Mouse (Mus musculus): Measurements from ENCODE around the gene Slc12a8. TPM values are rescaled to one million over a fixed set of nuclear protein-coding genes. Genes with fewer than 3 reads are reported as not detected.

The Slc12a8 gene
- polyA plus RNA-seq, 1 experiment from 2014 or later = 0.93 TPM

- peaks cover 39% of the 10 kb centered on the region for H3K4me1 ChIP-seq
- H3K9me3 ChIP-seq = no peaks in the 10 kb centered on the region
- H3K9ac ChIP-seq = no peak overlapping the region
- WGBS = 73% methylated on average over 12 of the region's 12 CpGs
- no peak overlapping the region for H3K4me2 ChIP-seq (replicated peaks)
- no peak overlapping the region for H3K27ac ChIP-seq
- no peaks in the 10 kb centered on the region for H3K27me3 ChIP-seq
- no peak overlapping the region for H3K4me3 ChIP-seq
- no peak for ATAC-seq (ENCODE audit: low FRiP score, low read depth)
- no peaks in the 10 kb centered on the region for H3K36me3 ChIP-seq
Measured at GRCm38 (mm10) chr16:33698277-33698790, 181.2 kb downstream of the Slc12a8 start.

GRCm38 (mm10) chr16:33700584-33700983, 183.5 kb downstream of the Slc12a8 start:
- no peak overlapping the region for H3K27ac ChIP-seq
- peaks cover 57% of the 10 kb centered on the region for H3K4me1 ChIP-seq
- H3K27me3 ChIP-seq = no peaks in the 10 kb centered on the region
- H3K4me2 ChIP-seq (replicated peaks) = no peak overlapping the region
- no peaks in the 10 kb centered on the region for H3K9me3 ChIP-seq
- H3K9ac ChIP-seq = no peak overlapping the region
- ATAC-seq (ENCODE audit: low FRiP score, low read depth) = no peak
- H3K36me3 ChIP-seq = no peaks in the 10 kb centered on the region
- no peak overlapping the region for H3K4me3 ChIP-seq
- WGBS = 41% methylated on average over 5 of the region's 5 CpGs

GRCm38 (mm10) chr16:33701872-33702271, 184.7 kb downstream of the Slc12a8 start:
- Histone ChIP-seq H3K9me3 (no peaks in the 10 kb centered on the region), H3K27me3 (no peaks in the 10 kb centered on the region), H3K4me1 (peaks cover 48% of the 10 kb centered on the region), H3K27ac (no peak overlapping the region), H3K36me3 (no peaks in the 10 kb centered on the region; the same call in 1 of the 2 replicates), H3K4me3 (no peak overlapping the region), H3K4me2 (replicated peaks) (no peak overlapping the region), H3K9ac (no peak overlapping the region)
- no peak for ATAC-seq (ENCODE audit: low FRiP score, low read depth)
- WGBS = 77% methylated on average over 4 of the region's 4 CpGs

GRCm38 (mm10) chr16:33704289-33704688, 187.2 kb downstream of the Slc12a8 start:
- peaks cover 32% of the 10 kb centered on the region for H3K4me1 ChIP-seq
- H3K27me3 ChIP-seq = no peaks in the 10 kb centered on the region
- no peak for ATAC-seq (ENCODE audit: low FRiP score, low read depth)
- H3K9ac ChIP-seq = no peak overlapping the region
- H3K4me3 ChIP-seq = no peak overlapping the region
- no peak overlapping the region for H3K27ac ChIP-seq
- H3K4me2 ChIP-seq (replicated peaks) = no peak overlapping the region
- WGBS = 86% methylated on average over 9 of the region's 9 CpGs
- H3K36me3 ChIP-seq = no peaks in the 10 kb centered on the region; the same call in 1 of the 2 replicates
- no peaks in the 10 kb centered on the region for H3K9me3 ChIP-seq

GRCm38 (mm10) chr16:33705258-33705657, 188.1 kb downstream of the Slc12a8 start:
- no peaks in the 10 kb centered on the region for H3K9me3 ChIP-seq
- H3K27me3 ChIP-seq = no peaks in the 10 kb centered on the region
- H3K9ac ChIP-seq = no peak overlapping the region
- 7% methylated on average over 6 of the region's 6 CpGs for WGBS
- no peak overlapping the region for H3K4me2 ChIP-seq (replicated peaks)
- H3K36me3 ChIP-seq = peaks cover under 1% of the 10 kb centered on the region
- no peak overlapping the region for H3K27ac ChIP-seq
- H3K4me3 ChIP-seq = no peak overlapping the region
- ATAC-seq (ENCODE audit: low FRiP score, low read depth) = no peak
- H3K4me1 ChIP-seq = peaks cover 32% of the 10 kb centered on the region

- H3K27ac ChIP-seq = no peak overlapping the region
- H3K36me3 ChIP-seq = peaks cover 9% of the 10 kb centered on the region
- H3K4me1 ChIP-seq = peaks cover 24% of the 10 kb centered on the region
- H3K4me2 ChIP-seq (replicated peaks) = no peak overlapping the region
- WGBS = 95% methylated on average over 14 of the region's 14 CpGs
- H3K4me3 ChIP-seq = no peak overlapping the region
- no peak for ATAC-seq (ENCODE audit: low FRiP score, low read depth)
- H3K9me3 ChIP-seq = no peaks in the 10 kb centered on the region
- H3K27me3 ChIP-seq = no peaks in the 10 kb centered on the region
- no peak overlapping the region for H3K9ac ChIP-seq
Measured at GRCm38 (mm10) chr16:33706111-33706890, 189.2 kb downstream of the Slc12a8 start.

- Histone ChIP-seq H3K27ac (no peak overlapping the region), H3K9me3 (no peaks in the 10 kb centered on the region), H3K4me2 (replicated peaks) (no peak overlapping the region), H3K9ac (no peak overlapping the region), H3K27me3 (no peaks in the 10 kb centered on the region), H3K4me1 (peaks cover 17% of the 10 kb centered on the region), H3K36me3 (peaks cover 16% of the 10 kb centered on the region), H3K4me3 (no peak overlapping the region)
- 90% methylated on average over 10 of the region's 10 CpGs for WGBS
- no peak for ATAC-seq (ENCODE audit: low FRiP score, low read depth)
Measured at GRCm38 (mm10) chr16:33708031-33708430, 190.9 kb downstream of the Slc12a8 start.

- H3K9ac ChIP-seq = no peak overlapping the region
- no peak overlapping the region for H3K4me2 ChIP-seq (replicated peaks)
- 92% methylated on average over 12 of the region's 12 CpGs for WGBS
- H3K27ac ChIP-seq = no peak overlapping the region
- H3K9me3 ChIP-seq = no peaks in the 10 kb centered on the region
- no peak overlapping the region for H3K4me3 ChIP-seq
- no peaks in the 10 kb centered on the region for H3K27me3 ChIP-seq
- peaks cover 17% of the 10 kb centered on the region for H3K4me1 ChIP-seq
- peaks cover 19% of the 10 kb centered on the region for H3K36me3 ChIP-seq
- ATAC-seq (ENCODE audit: low FRiP score, low read depth) = no peak
Measured at GRCm38 (mm10) chr16:33708585-33709397, 191.7 kb downstream of the Slc12a8 start.

Other genes with a start within 250 kb of the Slc12a8 start
- gene Zfp148, start 136.5 kb upstream of the Slc12a8 start, polyA plus RNA-seq (2015; fragmentation: Nextera tagmentation; extraction: Ambion mirVana) = 67.0 and 72.5 TPM in 2 replicates
- 14.7 and 16.0 TPM in 2 replicates for gene Heg1, start 167.0 kb downstream of the Slc12a8 start, polyA plus RNA-seq (2015; fragmentation: Nextera tagmentation; extraction: Ambion mirVana)